Mouse (Mus musculus) cerebellum, adult 18-20 months (tissue): Measurements from ENCODE around the gene Fzd10.
A peak's percentile ranks its signal among the peaks of the same experiment; 100 is the strongest.

Experiments
- DNase-seq, 2 experiments: peaks; one replicate each; pipeline ENCODE4 v3.0.0; 2021

Fzd10 gene

GRCm38 (mm10) chr5:128600072-128601021 is at the start of gene Fzd10:
Gene Fzd10 (plus strand): TSS chr5:128600844.
- DNase-seq = peak in 1 of 2 experiments; percentile 6

- DNase-seq = no peak
Observed at GRCm38 (mm10) chr5:128551448-128551847, 49.2 kb upstream of the Fzd10 start.

- no peak for DNase-seq
Observed at GRCm38 (mm10) chr5:128552136-128552890, 48.3 kb upstream of the Fzd10 start.

DNA sequence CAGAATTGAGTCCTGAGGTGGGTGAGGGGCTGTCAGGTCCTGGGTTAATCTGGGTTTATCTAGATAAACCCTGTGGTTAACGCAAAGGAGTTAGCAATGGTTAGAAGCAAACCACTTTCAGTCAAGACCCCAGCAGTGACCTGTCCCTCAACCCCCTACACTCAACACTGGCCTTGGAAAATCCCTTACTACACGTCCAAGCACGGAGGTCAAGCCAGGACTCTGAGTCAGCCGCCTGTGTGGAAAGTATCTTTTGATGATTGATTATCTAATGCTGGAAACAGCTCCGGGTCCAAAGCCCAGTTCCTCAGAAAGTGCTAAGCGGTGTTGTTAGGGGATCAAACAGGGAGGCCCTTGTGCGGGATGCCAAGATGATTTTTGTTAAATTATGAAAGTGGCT is 42.5 kb upstream of the Fzd10 start:
- no peak for DNase-seq

- no peak for DNase-seq
Observed at GRCm38 (mm10) chr5:128567313-128567712, 33.3 kb upstream of the Fzd10 start.

DNA sequence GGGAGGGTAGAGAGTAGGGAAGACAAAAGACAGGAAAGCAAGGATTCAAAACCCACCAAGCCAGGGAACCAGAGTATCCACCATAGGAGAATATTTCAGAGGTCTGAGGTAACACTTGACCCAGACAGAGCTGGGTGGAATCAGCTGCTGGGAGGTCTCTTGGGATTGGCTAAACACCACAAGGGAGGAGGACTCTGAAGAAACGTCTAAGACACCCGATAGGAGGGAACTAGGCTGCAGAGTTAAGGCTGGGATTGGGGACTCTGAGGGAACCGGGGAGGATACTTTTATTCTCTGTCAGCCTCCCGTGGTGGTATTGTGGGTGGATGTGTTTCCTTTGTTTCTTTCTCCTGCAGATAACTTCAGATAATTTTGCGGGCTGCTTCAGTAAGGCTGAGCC is 31.7 kb upstream of the Fzd10 start:
- no peak for DNase-seq

DNA sequence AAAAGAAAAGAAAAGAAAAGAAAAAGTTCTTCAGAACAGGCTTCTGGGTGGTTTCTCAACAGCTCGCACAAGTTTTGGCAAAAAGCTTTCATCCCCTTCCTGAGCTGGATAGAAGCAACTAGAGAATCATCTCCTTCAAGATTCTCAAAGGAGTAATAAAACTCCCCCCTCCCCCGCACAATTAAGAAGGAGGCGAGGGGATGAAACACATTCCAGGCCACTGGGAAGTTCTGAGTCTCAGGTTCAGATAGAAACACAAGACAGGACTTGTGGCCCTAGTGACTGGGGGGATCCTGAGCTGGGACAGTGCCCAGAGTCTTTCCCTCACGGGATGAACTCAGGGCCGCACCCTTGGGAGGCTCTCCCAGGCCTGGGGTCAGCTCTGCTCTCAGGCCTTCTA is 30.6 kb upstream of the Fzd10 start:
- DNase-seq = no peak

DNA sequence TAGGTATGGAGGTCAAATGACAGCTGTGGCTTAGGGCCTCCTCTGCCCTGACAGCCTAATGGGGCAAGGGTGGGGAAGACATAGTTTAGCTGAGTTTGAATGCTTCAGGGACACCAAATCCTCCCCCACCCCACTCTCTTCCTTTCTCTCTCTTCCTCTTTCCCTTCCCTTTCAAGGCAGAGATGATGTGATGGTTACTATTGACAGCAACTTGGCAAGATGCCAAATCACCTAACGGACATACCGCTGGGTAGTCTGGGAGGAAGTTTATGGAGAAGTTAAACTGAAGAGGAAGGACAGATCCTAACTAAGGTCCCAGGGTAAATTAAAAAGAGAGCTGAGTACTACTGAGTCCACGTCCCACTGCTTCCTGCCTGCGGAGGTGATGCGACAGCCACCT is 29.8 kb upstream of the Fzd10 start:
- DNase-seq = no peak

GRCm38 (mm10) chr5:128571706-128572105 is 28.9 kb upstream of the Fzd10 start:
- no peak for DNase-seq

- no peak for DNase-seq
Observed at GRCm38 (mm10) chr5:128575997-128576579, 24.6 kb upstream of the Fzd10 start.

- no peak for DNase-seq
Observed at GRCm38 (mm10) chr5:128579047-128579650, 21.5 kb upstream of the Fzd10 start.

GRCm38 (mm10) chr5:128580931-128581330 is 19.7 kb upstream of the Fzd10 start:
- DNase-seq = no peak

GRCm38 (mm10) chr5:128581516-128581921 is 19.1 kb upstream of the Fzd10 start:
- no peak for DNase-seq

DNA sequence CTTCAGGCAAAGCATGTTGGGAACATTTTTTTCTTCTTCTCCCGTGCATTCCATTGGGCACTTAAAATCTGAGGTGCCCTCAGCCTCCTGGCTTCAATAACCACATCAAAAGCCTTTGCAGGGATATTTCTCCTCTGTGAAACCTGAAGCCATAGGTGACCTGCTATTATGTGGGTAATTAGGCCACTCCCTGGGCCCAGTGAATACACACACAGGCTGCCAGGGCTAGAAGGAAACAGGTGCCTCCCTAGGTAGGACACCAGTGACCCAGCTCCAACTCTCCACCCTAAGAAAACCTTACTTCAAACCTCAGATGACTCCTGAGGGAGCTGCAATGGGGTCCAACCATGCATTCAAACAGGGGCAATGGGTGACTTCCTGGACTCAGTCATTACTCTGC is 11.4 kb upstream of the Fzd10 start:
- no peak for DNase-seq

DNA sequence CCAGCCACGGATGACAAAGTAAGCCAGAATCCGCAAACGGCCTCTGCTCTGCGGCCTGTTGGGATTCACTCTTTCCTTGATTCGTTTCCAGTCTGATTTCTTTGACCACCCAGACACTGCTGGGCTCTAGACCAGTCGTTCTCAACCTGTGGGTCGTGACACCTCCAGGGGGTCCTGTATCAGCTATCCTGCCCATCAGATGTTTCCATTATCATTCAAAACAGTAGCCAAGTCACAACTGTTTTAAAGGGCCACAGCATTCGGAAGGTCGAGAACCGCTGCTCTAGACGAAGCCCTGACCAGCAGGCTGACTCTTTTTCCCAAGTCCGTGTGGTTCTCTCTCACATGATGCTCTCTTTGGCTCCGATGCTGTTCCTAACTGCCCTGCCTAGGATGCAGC is 7.2 kb upstream of the Fzd10 start:
- no peak for DNase-seq

DNA sequence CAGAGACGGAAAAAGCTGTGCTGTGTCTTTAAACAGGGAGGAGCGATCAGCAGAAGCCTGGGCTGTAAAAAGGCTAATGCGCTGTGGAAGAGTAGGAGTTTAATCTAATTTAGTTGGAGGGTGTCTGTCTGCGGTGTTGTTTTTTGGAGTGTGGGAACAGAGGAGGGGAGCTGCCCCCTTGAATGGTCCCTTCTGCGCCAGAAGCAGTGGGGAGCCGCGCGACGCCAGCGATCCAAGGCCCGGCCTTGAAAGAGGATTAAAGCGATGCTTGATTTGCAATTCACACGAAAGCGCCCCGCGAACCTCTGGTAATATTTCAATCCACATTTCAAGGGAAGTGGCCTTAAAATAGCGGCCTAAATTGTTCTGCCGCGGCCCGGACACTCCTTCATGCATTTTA is 3.8 kb upstream of the Fzd10 start:
- no peak for DNase-seq

GRCm38 (mm10) chr5:128597381-128597780 is 3.3 kb upstream of the Fzd10 start:
- no peak for DNase-seq

DNA sequence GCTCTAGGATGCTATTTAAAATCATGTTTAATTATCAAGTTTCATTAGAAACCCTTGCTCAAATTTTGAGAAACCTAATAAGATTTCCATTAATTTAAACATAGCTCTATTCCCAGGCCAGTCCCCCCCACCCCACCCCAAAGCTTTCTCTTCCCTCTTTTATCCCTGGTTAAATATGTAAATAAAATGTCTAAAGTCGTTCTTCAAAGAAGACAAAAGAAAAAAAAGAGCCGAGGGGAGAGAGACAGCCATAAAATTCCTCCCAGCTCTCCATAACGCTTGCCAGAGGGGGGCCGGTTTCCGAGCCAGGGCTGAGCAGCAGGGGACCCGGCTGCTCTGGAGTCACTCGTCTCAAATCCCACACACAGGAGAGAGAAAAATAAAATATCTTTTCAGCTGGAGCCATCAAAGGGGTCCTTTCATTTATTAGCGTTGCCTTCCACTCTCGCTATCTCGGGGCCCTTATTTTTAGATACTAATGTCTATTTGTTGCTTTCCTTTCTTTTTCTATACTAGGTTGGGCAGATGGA is 2.4 kb upstream of the Fzd10 start:
- DNase-seq = no peak

GRCm38 (mm10) chr5:128598760-128599364 is 1.8 kb upstream of the Fzd10 start:
- DNase-seq = no peak

DNA sequence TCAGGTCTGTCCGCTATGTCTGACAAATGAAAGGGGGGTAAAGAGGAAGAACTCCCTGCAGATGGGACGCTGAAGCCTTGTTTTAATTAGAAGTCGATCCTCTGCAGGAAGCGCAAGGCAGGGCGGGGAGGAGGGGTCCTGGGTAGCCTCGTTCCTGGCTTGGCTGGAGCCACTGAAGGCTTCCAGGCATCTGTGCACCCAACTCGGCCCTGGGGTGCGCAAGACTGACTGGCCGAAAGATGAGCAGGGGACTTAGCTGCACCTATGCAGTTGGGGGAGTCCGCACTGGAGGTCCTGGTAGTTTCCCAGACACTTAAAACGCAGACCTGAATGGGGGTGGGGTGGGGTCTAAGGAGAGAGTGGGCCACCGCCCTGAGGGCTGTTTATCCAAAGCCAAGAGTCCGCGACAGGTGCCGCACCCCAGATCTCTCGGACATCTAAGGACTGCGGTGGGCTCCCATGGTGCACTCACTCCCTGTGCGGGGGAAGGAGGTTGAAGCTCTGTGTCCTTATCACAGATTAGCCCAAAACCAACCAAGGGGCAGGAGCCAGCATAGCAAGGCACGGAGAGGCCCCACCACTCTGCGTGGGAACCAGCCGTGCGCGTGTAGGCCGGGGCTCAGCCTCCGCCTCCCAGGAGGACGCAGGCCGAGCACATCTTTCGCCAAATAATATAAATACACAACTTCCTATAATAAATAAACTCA is 1.1 kb upstream of the Fzd10 start:
- DNase-seq = no peak
